Comparison of ENCODE assay signal across 8 mouse cellular contexts in genomic region chr5:67606916-67607803, GRCm38 (mm10). TPM values are rescaled to one million over a fixed set of nuclear protein-coding genes. Genes with fewer than 3 reads are reported as not detected.
DNase-seq lines count a peak whose midpoint lies in the region; ATAC-seq and TF ChIP-seq lines count a peak whose summit lies in the region.

No protein-coding gene starts in this region.

- no peak overlapping the region for H3K27ac ChIP-seq in ES-Bruce4 (ENCODE audit: insufficient read depth, low read length)
- H3K27ac ChIP-seq in embryonic facial prominence, embryonic 13.5 days = no peak overlapping the region
- H3K27ac ChIP-seq in limb, embryonic 12.5 days = peak overlapping the region; percentile 74; the same call in 1 of the 2 replicates

- H3K36me3 ChIP-seq in ES-Bruce4 (ENCODE audit: control insufficient read depth, insufficient read depth, low read length, poor library complexity, severe bottlenecking) = no peaks in the 10 kb centered on the region
- no peaks in the 10 kb centered on the region for H3K36me3 ChIP-seq in embryonic facial prominence, embryonic 13.5 days
- H3K36me3 ChIP-seq in limb, embryonic 12.5 days = no peaks in the 10 kb centered on the region

- peaks cover 10% of the 10 kb centered on the region for H3K27me3 ChIP-seq in ES-Bruce4 (ENCODE audit: control insufficient read depth, insufficient read depth, low read length, poor library complexity, severe bottlenecking)
- peaks cover 87% of the 10 kb centered on the region for H3K27me3 ChIP-seq in embryonic facial prominence, embryonic 13.5 days
- H3K27me3 ChIP-seq in limb, embryonic 12.5 days = peaks cover 72% of the 10 kb centered on the region

- WGBS in embryonic facial prominence, embryonic 13.5 days = under 1% methylated on average over 66 of the region's 66 CpGs
- under 1% methylated on average over 66 of the region's 66 CpGs for WGBS in limb, embryonic 12.5 days

- intact Hi-C loops in heart, postnatal 36 days (cut with DNase I) = loop anchor here (5.0 kb wide), 2 partner anchors 75 to 120 kb away; no protein-coding TSS in a partner anchor
- intact Hi-C loops in left cerebral cortex, postnatal 14 days (cut with DNase I) = loop anchor here (10.0 kb wide), 1 partner anchor 512 kb away; the partner anchor contains the start of gene Phox2b

- TF ChIP-seq EP300 in ES-Bruce4 (IDR thresholded peaks at IDR 0.05; ENCODE audit: insufficient read depth, low read depth, low read length) = no peak

- H3K4me2 ChIP-seq in embryonic facial prominence, embryonic 13.5 days = peak overlapping the region; percentile 95
- peak overlapping the region; percentile 93 for H3K4me2 ChIP-seq in limb, embryonic 12.5 days

- peak overlapping the region; percentile 56 for H3K9ac ChIP-seq in ES-Bruce4 (ENCODE audit: low read depth, poor library complexity, severe bottlenecking)
- H3K9ac ChIP-seq in embryonic facial prominence, embryonic 13.5 days = peak overlapping the region; percentile 64; the same call in 1 of the 2 replicates
- peak overlapping the region; percentile 63; the same call in 1 of the 2 replicates for H3K9ac ChIP-seq in limb, embryonic 12.5 days (replicated peaks)

- DNase-seq in kidney, adult 11 months = peak; percentile 3
- no peak for DNase-seq in kidney, postnatal 25 days
- DNase-seq in heart, postnatal 36 days = peak; percentile 45 to 58
- DNase-seq in natural killer cell, adult 2 months (ENCODE audit: low spot score in 2 of 2) = peak; percentile 19 to 32
- DNase-seq in left cerebral cortex, postnatal 14 days (ENCODE audit: low spot score in 2 of 2) = no peak

- TF ChIP-seq CTCF in ES-Bruce4 (IDR thresholded peaks at IDR 0.05; ENCODE audit: low read depth, low read length) = peak; percentile 24

- H3K4me1 ChIP-seq in ES-Bruce4 (ENCODE audit: control insufficient read depth, insufficient read depth, low read length) = no peaks in the 10 kb centered on the region
- H3K4me1 ChIP-seq in embryonic facial prominence, embryonic 13.5 days = peaks cover 19% of the 10 kb centered on the region
- peaks cover 49% of the 10 kb centered on the region for H3K4me1 ChIP-seq in limb, embryonic 12.5 days (replicated peaks)

- peak overlapping the region; percentile 81 for H3K4me3 ChIP-seq in ES-Bruce4 (ENCODE audit: low read depth, low read length)
- peak overlapping the region; percentile 54 for H3K4me3 ChIP-seq in embryonic facial prominence, embryonic 13.5 days
- H3K4me3 ChIP-seq in limb, embryonic 12.5 days (replicated peaks) = peak overlapping the region; percentile 57

- no peak for TF ChIP-seq POLR2A in ES-Bruce4 (IDR thresholded peaks at IDR 0.05; ENCODE audit: insufficient read depth, low read length)

- no peak for ATAC-seq in embryonic facial prominence, embryonic 13.5 days (ENCODE audit: insufficient number of reproducible peaks, insufficient read depth, low FRiP score, low TSS enrichment, low read depth)
- ATAC-seq in limb, embryonic 12.5 days (ENCODE audit: insufficient number of reproducible peaks, insufficient read depth, low FRiP score, low TSS enrichment, low read depth) = no peak; the same call in 1 of the 2 replicates

- H3K9me3 ChIP-seq in ES-Bruce4 (replicated peaks; ENCODE audit: control insufficient read depth, insufficient read depth, low read length, poor library complexity, severe bottlenecking) = no peaks in the 10 kb centered on the region
- H3K9me3 ChIP-seq in embryonic facial prominence, embryonic 13.5 days = no peaks in the 10 kb centered on the region
- H3K9me3 ChIP-seq in limb, embryonic 12.5 days = no peaks in the 10 kb centered on the region

RNA-seq across cellular contexts. Expression of gene Shisa3, which starts 0.5 kb away (rescaled TPM):
- 0.52 and 0.88 TPM in 2 replicates for polyA plus RNA-seq in ES-Bruce4 (2011; ENCODE audit: insufficient read depth, insufficient read length, low read depth, missing spikeins)
- 1.7 and 1.9 TPM in 2 replicates for polyA plus RNA-seq in embryonic facial prominence, embryonic 13.5 days (2015; fragmentation: Nextera tagmentation; extraction: Ambion mirVana)
- under 1 TPM; 0.80 to 0.81 TPM for total RNA-seq in heart, postnatal 36 days (2021)
- polyA plus RNA-seq in limb, embryonic 12.5 days (2016; fragmentation: Nextera tagmentation; extraction: Ambion mirVana) = 9.2 and 10.3 TPM in 2 replicates
- total RNA-seq in left cerebral cortex, postnatal 14 days (2021) = 1 to 10 TPM; 1.7 TPM

Comparison
In these comparisons a context has a peak if more than half of its experiments do, and no peak if none do; other contexts are left out.
1. DNase-seq: peak in kidney, adult 11 months (single experiment), heart, postnatal 36 days (2 of 2) and natural killer cell, adult 2 months (2 of 2); none in kidney, postnatal 25 days (0 of 2) and left cerebral cortex, postnatal 14 days (0 of 2).
2. Peak in every context shown above with its lines, with median percentiles within 50 percentile points of each other: H3K4me3 ChIP-seq and H3K9ac ChIP-seq.